Mouse (Mus musculus) testis, adult 2 months (tissue): ENCODE data around the gene Vmp1.

Experiments
- CTCF ChIP-seq: fragments of 200-500 bp; IDR thresholded peaks from 2 replicates; pipeline ENCODE4 v1.5.1; 2012; ENCODE audit warnings: low read depth, mild to moderate bottlenecking, inconsistent platforms, low read length, moderate library complexity; ENCODE audit not compliant: control insufficient read depth, insufficient read depth, insufficient replicate concordance
- POLR2A ChIP-seq: fragments of 200-500 bp; IDR thresholded peaks from 2 replicates; pipeline ENCODE4 v1.6.1; 2012; ENCODE audit warnings: low read depth, mild to moderate bottlenecking, inconsistent platforms, low read length, moderate library complexity; ENCODE audit not compliant: control insufficient read depth

- TF ChIP-seq CTCF (no peak), POLR2A (no peak)
Observed at GRCm38 (mm10) chr11:86646885-86647459, 36.7 kb downstream of the Vmp1 start.
